In the genomic region with DNA sequence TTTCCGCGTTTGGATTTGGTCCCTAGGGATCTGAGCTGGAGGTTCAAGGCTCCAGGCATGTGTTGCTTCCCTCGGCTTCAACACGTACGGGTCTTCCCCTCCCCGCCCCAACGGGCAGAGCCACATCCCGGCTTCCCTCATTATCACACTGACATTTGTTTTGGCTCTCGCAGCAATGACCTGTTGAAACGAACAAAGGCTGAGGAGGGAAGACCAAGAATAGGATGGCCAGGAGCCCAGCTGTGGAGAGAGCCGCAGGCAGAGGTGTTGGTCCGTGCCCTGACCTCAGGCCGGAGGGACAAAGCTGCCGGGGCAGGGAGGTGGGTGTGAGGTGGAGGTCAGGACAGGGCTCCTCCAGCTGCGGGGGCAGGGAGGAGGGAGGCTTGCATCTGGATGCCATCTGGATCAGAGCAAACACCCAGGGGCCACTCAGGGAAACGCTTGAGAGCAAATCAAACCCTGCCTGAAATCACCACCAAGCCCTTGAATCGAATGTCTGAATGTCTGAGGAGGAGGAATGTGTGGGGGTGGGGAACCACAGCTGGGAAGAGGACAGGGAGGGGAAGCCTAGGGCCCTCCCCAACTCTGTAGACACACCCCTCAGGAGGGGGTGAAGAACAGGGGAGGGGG, we compare ENCODE assay signal across 8 mouse cellular contexts.
A peak's percentile ranks its signal among the peaks of the same experiment; 100 is the strongest.
DNase-seq lines count a peak whose midpoint lies in the region; ATAC-seq lines count a peak whose summit lies in the region.

No protein-coding gene starts in this region.

- DNase-seq in retina, postnatal 1 day: peak; percentile 56
- DNase-seq in retina, embryonic 14.5 days (ENCODE audit: low spot score): no peak
- peak; percentile 58 for DNase-seq in heart, postnatal 25 days (ENCODE audit: low spot score)
- peak; percentile 59 for DNase-seq in neural tube, embryonic 11.5 days (ENCODE audit: low spot score)
- no peak for DNase-seq in cerebellum, adult 11-12 months
- no peak for DNase-seq in adipocyte (ENCODE audit: low spot score)
- DNase-seq in right cerebral cortex, postnatal 25 days: no peak

- H3K4me3 ChIP-seq in limb, embryonic 15.5 days: no peak overlapping the region
- no peak overlapping the region for H3K4me3 ChIP-seq in neural tube, embryonic 11.5 days (ENCODE audit: low read depth, low read length)

- H3K36me3 ChIP-seq in limb, embryonic 15.5 days: no peaks in the 10 kb centered on the region
- H3K36me3 ChIP-seq in neural tube, embryonic 11.5 days (ENCODE audit: control insufficient read depth, insufficient read depth, low read length): no peaks in the 10 kb centered on the region

- peaks cover 33% of the 10 kb centered on the region for H3K4me1 ChIP-seq in limb, embryonic 15.5 days
- H3K4me1 ChIP-seq in neural tube, embryonic 11.5 days (ENCODE audit: control insufficient read depth, insufficient read depth, low read length): peaks cover 6% of the 10 kb centered on the region; the same call in 1 of the 2 replicates

- H3K27me3 ChIP-seq in limb, embryonic 15.5 days: no peaks in the 10 kb centered on the region; the same call in 1 of the 2 replicates
- no peaks in the 10 kb centered on the region for H3K27me3 ChIP-seq in neural tube, embryonic 11.5 days (ENCODE audit: control insufficient read depth, insufficient read depth, low read length)

- intact Hi-C loops in heart, postnatal 25 days (cut with DNase I): loop anchor here (5.0 kb wide), 1 partner anchor 141 kb away; no protein-coding TSS in a partner anchor

- H3K9ac ChIP-seq in limb, embryonic 15.5 days: no peak overlapping the region
- peak overlapping the region; percentile 32 for H3K9ac ChIP-seq in neural tube, embryonic 11.5 days (ENCODE audit: low read length)

- 9% methylated on average over 17 of the region's 17 CpGs for WGBS in limb, embryonic 15.5 days
- WGBS in neural tube, embryonic 11.5 days: 4% methylated on average over 17 of the region's 17 CpGs

- peak overlapping the region; percentile 63 for H3K27ac ChIP-seq in limb, embryonic 15.5 days
- H3K27ac ChIP-seq in neural tube, embryonic 11.5 days (ENCODE audit: low read depth, low read length): no peak overlapping the region; the same call in 1 of the 2 replicates

- ATAC-seq in limb, embryonic 15.5 days (ENCODE audit: insufficient number of reproducible peaks, low FRiP score, low TSS enrichment, low read depth): peak; percentile 37
- no peak for ATAC-seq in neural tube, embryonic 11.5 days (ENCODE audit: insufficient read depth, low FRiP score, low TSS enrichment)

- no peaks in the 10 kb centered on the region for H3K9me3 ChIP-seq in limb, embryonic 15.5 days
- no peaks in the 10 kb centered on the region for H3K9me3 ChIP-seq in neural tube, embryonic 11.5 days (ENCODE audit: control insufficient read depth, low read length)

- peak overlapping the region; percentile 25 for H3K4me2 ChIP-seq in limb, embryonic 15.5 days
- no peak overlapping the region for H3K4me2 ChIP-seq in neural tube, embryonic 11.5 days (ENCODE audit: low read depth)

Comparison
In these comparisons a context has a peak if more than half of its experiments do, and no peak if none do; other contexts are left out.
1. DNase-seq: peak in retina, postnatal 1 day (single experiment), heart, postnatal 25 days (single experiment) and neural tube, embryonic 11.5 days (single experiment); none in retina, embryonic 14.5 days (single experiment), cerebellum, adult 11-12 months (single experiment), adipocyte (single experiment) and right cerebral cortex, postnatal 25 days (single experiment).